Mouse (Mus musculus): ENCODE measurements around the gene Pfkm. TPM values are rescaled to one million over a fixed set of nuclear protein-coding genes. Genes with fewer than 3 reads are reported as not detected.

Gene Pfkm
- total and polyA plus RNA-seq, 2 experiments from 2014 or later: 89.9 to 102 TPM

- H3K4me3 ChIP-seq (ENCODE audit: low read depth, low read length): peak within 1 kb of the TSS; percentile 66
- peak within 1 kb of the TSS; percentile 84 for H3K4me2 ChIP-seq (ENCODE audit: low read depth, low read length, poor library complexity, severe bottlenecking)
- ATAC-seq (ENCODE audit: low FRiP score): peak; percentile 67
- no peak for TF ChIP-seq CTCF (IDR thresholded peaks at IDR 0.05)
- H3K27me3 ChIP-seq (ENCODE audit: insufficient read depth, low read length): no peaks in the 10 kb centered on the region
- DNase-seq (ENCODE audit: low spot score): peak; percentile 35
- no peaks in the 10 kb centered on the region for H3K9me3 ChIP-seq (ENCODE audit: low read length)
- no peaks in the 10 kb centered on the region for H3K36me3 ChIP-seq (ENCODE audit: insufficient read depth, low read length)
- peak within 1 kb of the TSS; percentile 88 for H3K27ac ChIP-seq (ENCODE audit: low read depth, low read length)
- peak within 1 kb of the TSS; percentile 81 for H3K9ac ChIP-seq (replicated peaks; ENCODE audit: low read length, poor library complexity, severe bottlenecking)
- 0 out of 2 replicates have a peak, but pooled peaks cover 11% of the 10 kb centered on the region for H3K4me1 ChIP-seq (ENCODE audit: insufficient read depth, low read length)
- 2% methylated on average over 17 of the region's 18 CpGs for WGBS
These were observed 74.7 kb downstream of the Pfkm start, which contains the start of gene Ccdc184 for GRCm38 (mm10) chr15:98166963-98167644. Ccdc184 (plus strand) TSS chr15:98167158.

GRCm38 (mm10) chr15:98167645-98168621 lies 75.5 kb downstream of the Pfkm start:
- H3K27me3 ChIP-seq (ENCODE audit: insufficient read depth, low read length): no peaks in the 10 kb centered on the region
- 0 out of 2 replicates have a peak, but pooled peaks cover 11% of the 10 kb centered on the region for H3K4me1 ChIP-seq (ENCODE audit: insufficient read depth, low read length)
- ATAC-seq (ENCODE audit: low FRiP score) (peak; percentile 91), DNase-seq (ENCODE audit: low spot score) (peak; percentile 97)
- H3K4me2 ChIP-seq (ENCODE audit: low read depth, low read length, poor library complexity, severe bottlenecking): peak overlapping the region; percentile 84
- peak overlapping the region; percentile 88 for H3K27ac ChIP-seq (ENCODE audit: low read depth, low read length)
- peak overlapping the region; percentile 66 for H3K4me3 ChIP-seq (ENCODE audit: low read depth, low read length)
- H3K36me3 ChIP-seq (ENCODE audit: insufficient read depth, low read length): no peaks in the 10 kb centered on the region
- TF ChIP-seq CTCF (IDR thresholded peaks at IDR 0.05): no peak
- H3K9me3 ChIP-seq (ENCODE audit: low read length): no peaks in the 10 kb centered on the region
- peak overlapping the region; percentile 81 for H3K9ac ChIP-seq (replicated peaks; ENCODE audit: low read length, poor library complexity, severe bottlenecking)
- WGBS: 2% methylated on average over 69 of the region's 69 CpGs

GRCm38 (mm10) chr15:98168622-98169004 lies 76.2 kb downstream of the Pfkm start:
- WGBS: 3% methylated on average over 19 of the region's 19 CpGs
- Histone ChIP-seq H3K27me3 (ENCODE audit: insufficient read depth, low read length) (no peaks in the 10 kb centered on the region), H3K9ac (replicated peaks; ENCODE audit: low read length, poor library complexity, severe bottlenecking) (peak overlapping the region; percentile 81), H3K4me1 (ENCODE audit: insufficient read depth, low read length) (0 out of 2 replicates have a peak, but pooled peaks cover 11% of the 10 kb centered on the region), H3K4me2 (ENCODE audit: low read depth, low read length, poor library complexity, severe bottlenecking) (peak overlapping the region; percentile 84), H3K27ac (ENCODE audit: low read depth, low read length) (no peak overlapping the region), H3K9me3 (ENCODE audit: low read length) (no peaks in the 10 kb centered on the region), H3K36me3 (ENCODE audit: insufficient read depth, low read length) (no peaks in the 10 kb centered on the region), H3K4me3 (ENCODE audit: low read depth, low read length) (peak overlapping the region; percentile 66)
- ATAC-seq (ENCODE audit: low FRiP score): no peak
- DNase-seq (ENCODE audit: low spot score): no peak
- no peak for TF ChIP-seq CTCF (IDR thresholded peaks at IDR 0.05)

- 27% methylated on average over 7 of the region's 7 CpGs for WGBS
These were observed 78.0 kb downstream of the Pfkm start for GRCm38 (mm10) chr15:98170365-98170764.

GRCm38 (mm10) chr15:98170917-98171316 lies 78.5 kb downstream of the Pfkm start:
- Histone ChIP-seq H3K4me3 (ENCODE audit: low read depth, low read length) (peak overlapping the region; percentile 66), H3K4me1 (ENCODE audit: insufficient read depth, low read length) (0 out of 2 replicates have a peak, but pooled peaks cover 11% of the 10 kb centered on the region), H3K4me2 (ENCODE audit: low read depth, low read length, poor library complexity, severe bottlenecking) (peak overlapping the region; percentile 84), H3K9me3 (ENCODE audit: low read length) (no peaks in the 10 kb centered on the region), H3K36me3 (ENCODE audit: insufficient read depth, low read length) (no peaks in the 10 kb centered on the region), H3K9ac (replicated peaks; ENCODE audit: low read length, poor library complexity, severe bottlenecking) (no peak overlapping the region; the same call in 1 of the 2 replicates), H3K27me3 (ENCODE audit: insufficient read depth, low read length) (no peaks in the 10 kb centered on the region), H3K27ac (ENCODE audit: low read depth, low read length) (no peak overlapping the region)
- no peak for DNase-seq (ENCODE audit: low spot score)
- ATAC-seq (ENCODE audit: low FRiP score): no peak
- no peak for TF ChIP-seq CTCF (IDR thresholded peaks at IDR 0.05)
- WGBS: 78% methylated on average over 9 of the region's 9 CpGs

More at GRCm38 (mm10) chr15:98170365-98170764, 78.0 kb downstream of the Pfkm start:
- no peaks in the 10 kb centered on the region for H3K27me3 ChIP-seq (ENCODE audit: insufficient read depth, low read length)
- H3K4me1 ChIP-seq (ENCODE audit: insufficient read depth, low read length): 0 out of 2 replicates have a peak, but pooled peaks cover 11% of the 10 kb centered on the region
- no peak overlapping the region; the same call in 1 of the 2 replicates for H3K9ac ChIP-seq (replicated peaks; ENCODE audit: low read length, poor library complexity, severe bottlenecking)
- DNase-seq (ENCODE audit: low spot score): peak; percentile 75
- peak overlapping the region; percentile 84 for H3K4me2 ChIP-seq (ENCODE audit: low read depth, low read length, poor library complexity, severe bottlenecking)
- H3K4me3 ChIP-seq (ENCODE audit: low read depth, low read length): peak overlapping the region; percentile 66
- ATAC-seq (ENCODE audit: low FRiP score): peak; percentile 21; the same call in 1 of the 2 replicates
- no peak overlapping the region for H3K27ac ChIP-seq (ENCODE audit: low read depth, low read length)
- H3K36me3 ChIP-seq (ENCODE audit: insufficient read depth, low read length): no peaks in the 10 kb centered on the region
- H3K9me3 ChIP-seq (ENCODE audit: low read length): no peaks in the 10 kb centered on the region
- peak; percentile 27 for TF ChIP-seq CTCF (IDR thresholded peaks at IDR 0.05)

Data from midbrain, postnatal 0 days (tissue).